Mouse (Mus musculus) heart, adult 2 months (tissue): ENCODE measurements around the gene Cpne9.

Experiments
- CTCF ChIP-seq: fragments of 200-600 bp; IDR thresholded peaks from 2 replicates; pipeline ENCODE4 v1.8.1; 2022; ENCODE audit warnings: antibody characterized with exemption, mild to moderate bottlenecking, moderate library complexity
- EP300 ChIP-seq: fragments of 200-500 bp; IDR thresholded peaks from 2 replicates; pipeline ENCODE4 v1.6.1; 2011; ENCODE audit warnings: low read depth, low read length, control low read depth; ENCODE audit not compliant: insufficient read depth
- POLR2A ChIP-seq: fragments of 200-500 bp; IDR thresholded peaks from 2 replicates; pipeline ENCODE4 v1.6.1; 2011; ENCODE audit warnings: mild to moderate bottlenecking, low read depth, low read length, control low read depth; ENCODE audit not compliant: insufficient read depth

- no peak for TF ChIP-seq CTCF
- TF ChIP-seq EP300 = no peak
- no peak for TF ChIP-seq POLR2A
These were observed 13.9 kb downstream of the Cpne9 start for GRCm38 (mm10) chr6:113296046-113296445.
